Comparison of ENCODE assay signal across 27 mouse cellular contexts in the genomic region with DNA sequence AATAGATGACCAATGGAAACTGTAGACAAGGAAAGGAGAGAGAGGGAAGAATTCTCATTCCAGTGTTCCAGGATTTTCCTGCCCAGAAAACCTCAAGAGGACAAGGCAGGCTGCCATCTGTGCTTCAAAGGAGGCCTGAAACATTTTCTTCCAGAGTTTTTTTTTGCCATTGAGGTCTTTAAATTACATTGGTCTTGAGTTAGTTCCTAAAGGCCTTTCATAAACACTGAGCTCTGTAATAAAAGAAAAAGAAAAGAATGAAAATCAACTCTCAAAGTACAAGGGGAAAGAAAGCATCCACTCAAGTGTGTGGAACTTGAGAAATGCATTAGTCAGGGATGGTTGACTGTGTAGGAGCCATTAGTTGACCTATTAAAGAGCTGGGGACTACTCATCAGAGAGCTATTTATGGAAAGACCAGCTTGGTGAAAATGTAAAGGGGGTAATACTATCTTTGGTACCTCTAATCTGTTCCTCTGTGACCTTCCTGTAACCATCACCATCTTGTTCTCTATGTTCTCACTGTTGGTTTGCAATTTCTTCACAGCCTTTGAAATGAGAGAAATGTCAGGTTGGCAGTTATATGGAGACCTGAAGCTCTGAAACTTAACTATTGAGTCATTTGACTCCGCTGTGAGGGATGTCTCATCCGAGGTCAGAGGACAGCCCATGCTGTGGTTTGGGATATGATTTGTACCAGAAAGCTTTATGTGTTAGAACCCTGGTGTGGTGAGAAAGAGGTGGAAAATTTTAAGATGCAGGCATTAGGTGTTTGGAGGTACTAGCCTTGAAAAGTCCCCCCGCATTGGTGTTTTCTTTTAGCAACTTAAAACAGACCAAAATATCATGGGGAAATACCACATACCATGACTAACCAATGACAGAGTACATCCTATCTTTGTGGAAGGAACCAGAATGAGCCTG. TPM values are rescaled to one million over a fixed set of nuclear protein-coding genes. Genes with fewer than 3 reads are reported as not detected.
DNase-seq lines count a peak whose midpoint lies in the region; ATAC-seq and TF ChIP-seq lines count a peak whose summit lies in the region.
"Had no signal": no experiment of that assay in that cellular context is flagged by ENCODE, and none has a peak within 500 bp of the region (broad histone marks: within the 10 kb centered on the region; RNA-seq: fewer than 3 reads in every experiment).

No protein-coding gene starts in this region.

- no peak overlapping the region for H3K4me2 ChIP-seq in lung, postnatal 0 days (replicated peaks; ENCODE audit: low read depth, low read length)
- H3K4me2 ChIP-seq in heart, embryonic 12.5 days: no peak overlapping the region
- H3K4me2 ChIP-seq: embryonic facial prominence, embryonic 12.5 days; limb, embryonic 12.5 days; liver, embryonic 12.5 days had no signal

- TF ChIP-seq CTCF in lung, postnatal 0 days (IDR thresholded peaks at IDR 0.05): no peak
- TF ChIP-seq CTCF in lung, adult 2 months (IDR thresholded peaks at IDR 0.05; ENCODE audit: insufficient read depth, low read length): no peak

- H3K4me1 ChIP-seq in lung, postnatal 0 days (ENCODE audit: insufficient read depth, low read depth, low read length): no peaks in the 10 kb centered on the region
- H3K4me1 ChIP-seq in lung, adult 2 months (ENCODE audit: control insufficient read depth, insufficient read depth, low read length): no peaks in the 10 kb centered on the region; the same call in 1 of the 2 replicates
- no peaks in the 10 kb centered on the region for H3K4me1 ChIP-seq in heart, embryonic 12.5 days (replicated peaks)
- H3K4me1 ChIP-seq: embryonic facial prominence, embryonic 12.5 days; heart, embryonic 10.5 days; hindbrain, embryonic 10.5 days; limb, embryonic 12.5 days had no signal

- H3K36me3 ChIP-seq in lung, postnatal 0 days (ENCODE audit: insufficient read depth, low read length): no peaks in the 10 kb centered on the region
- H3K36me3 ChIP-seq in heart, embryonic 12.5 days: no peaks in the 10 kb centered on the region
- H3K36me3 ChIP-seq: embryonic facial prominence, embryonic 12.5 days; heart, embryonic 10.5 days; hindbrain, embryonic 10.5 days; limb, embryonic 12.5 days; liver, embryonic 12.5 days had no signal

- no peaks in the 10 kb centered on the region for H3K9me3 ChIP-seq in lung, postnatal 0 days (ENCODE audit: low read length)
- H3K9me3 ChIP-seq in heart, embryonic 12.5 days (replicated peaks): 0 out of 2 replicates have a peak, but pooled peaks cover 3% of the 10 kb centered on the region
- H3K9me3 ChIP-seq: embryonic facial prominence, embryonic 12.5 days; heart, embryonic 10.5 days; hindbrain, embryonic 10.5 days; limb, embryonic 12.5 days; liver, embryonic 12.5 days had no signal

- H3K27me3 ChIP-seq in lung, postnatal 0 days (replicated peaks; ENCODE audit: insufficient read depth, low read length): no peaks in the 10 kb centered on the region
- H3K27me3 ChIP-seq in heart, embryonic 12.5 days (replicated peaks): no peaks in the 10 kb centered on the region
- H3K27me3 ChIP-seq: embryonic facial prominence, embryonic 12.5 days; limb, embryonic 12.5 days; liver, embryonic 12.5 days had no signal

- H3K27ac ChIP-seq in lung, postnatal 0 days (ENCODE audit: low read length): peak overlapping the region; percentile 47
- H3K27ac ChIP-seq in heart, embryonic 12.5 days (ENCODE audit: poor library complexity, severe bottlenecking): no peak overlapping the region
- H3K27ac ChIP-seq: embryonic facial prominence, embryonic 12.5 days; gastrocnemius, adult 2 months; heart, embryonic 10.5 days; hindbrain, embryonic 10.5 days; layer of hippocampus, adult 2 months; limb, embryonic 12.5 days; liver, embryonic 12.5 days had no signal

- no peak for DNase-seq in lung, postnatal 0 days (ENCODE audit: low spot score)
- DNase-seq in lung, adult 2 months: no peak
- DNase-seq in CD4-positive, CD25-positive, alpha-beta regulatory T cell, adult 2 months (ENCODE audit: low read depth, low spot score): peak; percentile 13
- no peak for DNase-seq in layer of hippocampus, adult 11-12 months (ENCODE audit: low spot score)
- no peak for DNase-seq in spleen, postnatal 10 days (ENCODE audit: low spot score in 2 of 2)
- DNase-seq: adrenal gland, postnatal 10 days; cerebellum, adult 18-20 months; cerebellum, postnatal 14 days; gastrocnemius, adult 2 months; kidney, adult 11 months; kidney, postnatal 10 days had no signal

- ATAC-seq in lung, postnatal 0 days: no peak
- peak; percentile 60 for ATAC-seq in activated CD4-positive, CD25-positive, alpha-beta regulatory T cell, adult 4 months
- ATAC-seq in heart, embryonic 12.5 days (ENCODE audit: insufficient number of reproducible peaks, low FRiP score): no peak
- ATAC-seq: forebrain, embryonic 14.5 days; hindbrain, embryonic 16.5 days; liver, embryonic 12.5 days; midbrain, embryonic 16.5 days had no signal

- WGBS in lung, postnatal 0 days: 81% methylated on average over 3 of the region's 3 CpGs
- 82% methylated on average over 3 of the region's 3 CpGs for WGBS in lung, adult 2 months
- 86% methylated on average over 3 of the region's 3 CpGs for WGBS in heart, embryonic 12.5 days

- no peak for TF ChIP-seq EP300 in lung, postnatal 0 days (IDR thresholded peaks at IDR 0.05)

- H3K9ac ChIP-seq in lung, postnatal 0 days (replicated peaks; ENCODE audit: low read depth): no peak overlapping the region
- H3K9ac ChIP-seq in heart, embryonic 12.5 days: no peak overlapping the region
- H3K9ac ChIP-seq: embryonic facial prominence, embryonic 12.5 days; limb, embryonic 12.5 days; liver, embryonic 12.5 days had no signal

- no peak overlapping the region for H3K4me3 ChIP-seq in lung, postnatal 0 days (ENCODE audit: low read depth, low read length)
- no peak overlapping the region for H3K4me3 ChIP-seq in lung, adult 2 months (replicated peaks; ENCODE audit: extremely low read depth, low read depth, low read length)
- no peak overlapping the region for H3K4me3 ChIP-seq in heart, embryonic 12.5 days
- H3K4me3 ChIP-seq: embryonic facial prominence, embryonic 12.5 days; gastrocnemius, adult 2 months; heart, embryonic 10.5 days; hindbrain, embryonic 10.5 days; layer of hippocampus, adult 2 months; limb, embryonic 12.5 days; liver, embryonic 12.5 days had no signal

- TF ChIP-seq POLR2A in lung, adult 2 months (IDR thresholded peaks at IDR 0.05; ENCODE audit: borderline replicate concordance, extremely low read depth, low read depth, low read length): no peak

RNA-seq across cellular contexts. Expression of a gene that starts 34.2 kb away (rescaled TPM):
- polyA plus RNA-seq in lung, postnatal 0 days (2015; fragmentation: Nextera tagmentation; extraction: Ambion mirVana): 13.1 and 13.3 TPM in 2 replicates
- 2.5 and 3.3 TPM in 2 replicates for polyA plus RNA-seq in lung, adult 2 months (2012; rRNA removed)
- polyA plus RNA-seq in activated CD4-positive, CD25-positive, alpha-beta regulatory T cell, adult 4 months (2017; shearing (Covaris generic)): 100 to 1,000 TPM; 108 to 116 TPM
- 13.4 and 14.7 TPM in 2 replicates for polyA plus RNA-seq in heart, embryonic 12.5 days (2016; fragmentation: Nextera tagmentation; extraction: Ambion mirVana)

RNA-seq across cellular contexts. Expression of a gene that starts 51.0 kb away (rescaled TPM):
- not detected in 2 replicates for polyA plus RNA-seq in lung, postnatal 0 days (2015; fragmentation: Nextera tagmentation; extraction: Ambion mirVana)
- not detected in 2 replicates for polyA plus RNA-seq in lung, adult 2 months (2012; rRNA removed)
- polyA plus RNA-seq in activated CD4-positive, CD25-positive, alpha-beta regulatory T cell, adult 4 months (2017; shearing (Covaris generic)): not detected
- not detected in 2 replicates for polyA plus RNA-seq in heart, embryonic 12.5 days (2016; fragmentation: Nextera tagmentation; extraction: Ambion mirVana)
- polyA plus RNA-seq: embryonic facial prominence, embryonic 12.5 days; forebrain, embryonic 14.5 days; frontal cortex, adult 2 months; heart, embryonic 10.5 days; heart, postnatal 0 days; hindbrain, embryonic 10.5 days; hindbrain, embryonic 16.5 days; limb, embryonic 12.5 days; liver, embryonic 12.5 days; midbrain, embryonic 16.5 days; neural tube, embryonic 14.5 days; small intestine, adult 2 months; thymus, postnatal 0 days had no signal
